Mouse (Mus musculus) embryo, embryonic 11.5 days (tissue): ENCODE data around the gene Nxn.

Experiments used
- DNase-seq: peaks from one replicate; pipeline ENCODE4 v3.0.0-alpha.2; 2012; ENCODE audit warnings: low read depth, low spot score

Nxn gene

GRCm38 (mm10) chr11:76332240-76332639 is 66.7 kb downstream of the Nxn start:
- DNase-seq, result no peak

DNA sequence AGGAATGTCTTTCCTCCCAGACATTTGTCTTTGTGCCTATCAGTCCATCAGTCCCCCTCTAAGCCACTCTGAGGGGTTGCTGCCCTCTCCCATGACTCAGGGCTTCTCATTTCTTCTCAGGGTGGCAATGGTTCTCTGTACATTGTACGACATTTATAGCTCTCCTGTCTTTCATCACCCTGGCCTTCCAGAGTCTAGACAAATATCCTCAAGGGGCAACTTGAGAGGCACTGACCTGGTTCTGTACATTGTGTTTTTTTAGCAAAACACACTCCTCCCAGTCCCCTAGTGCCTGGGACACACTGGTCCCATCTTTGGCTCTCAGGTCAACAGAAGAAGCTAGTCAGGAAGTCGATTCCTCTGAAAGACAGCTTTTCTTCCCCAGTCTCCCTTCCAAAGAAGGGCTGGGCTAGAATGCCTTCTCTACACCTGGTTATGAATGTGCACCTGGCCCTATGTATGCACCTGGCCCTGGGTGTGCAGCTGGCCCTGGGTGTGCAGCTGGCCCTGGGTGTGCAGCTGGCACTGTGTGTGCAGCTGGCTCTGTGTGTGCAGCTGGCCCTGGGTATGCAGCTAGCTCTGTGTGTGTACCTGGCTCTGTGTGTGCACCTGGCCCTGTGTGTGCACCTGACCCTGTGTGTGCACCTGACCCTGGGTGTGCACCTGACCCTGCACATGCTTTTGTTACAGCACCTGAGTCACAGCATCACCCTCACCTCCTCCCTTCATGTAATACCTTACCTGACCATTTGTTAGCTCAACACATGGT is 70.2 kb downstream of the Nxn start:
- DNase-seq, result no peak

- no peak for DNase-seq
Observed at GRCm38 (mm10) chr11:76328084-76328483, 70.9 kb downstream of the Nxn start.

DNA sequence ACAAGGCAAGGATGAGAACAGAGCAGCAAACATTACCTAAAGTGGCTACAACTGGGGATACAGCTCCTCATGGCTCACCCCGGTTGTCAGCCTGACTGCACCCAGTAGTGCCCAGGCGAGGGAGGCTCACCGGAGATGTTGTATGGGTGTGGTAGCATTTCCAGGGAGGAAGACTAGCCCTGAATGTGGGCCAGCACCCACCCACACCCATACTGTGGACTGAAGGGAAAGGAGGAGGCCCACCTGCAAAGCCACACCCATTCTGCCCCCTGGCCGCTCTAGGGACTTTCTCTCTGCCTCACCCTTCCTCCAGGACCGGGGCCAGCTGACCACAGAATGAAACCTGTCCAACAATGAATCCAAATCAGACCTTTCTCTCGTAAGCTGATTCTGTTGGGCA is 72.3 kb downstream of the Nxn start:
- DNase-seq, result no peak

- DNase-seq, result no peak
Observed at GRCm38 (mm10) chr11:76326051-76326450, 72.9 kb downstream of the Nxn start.

DNA sequence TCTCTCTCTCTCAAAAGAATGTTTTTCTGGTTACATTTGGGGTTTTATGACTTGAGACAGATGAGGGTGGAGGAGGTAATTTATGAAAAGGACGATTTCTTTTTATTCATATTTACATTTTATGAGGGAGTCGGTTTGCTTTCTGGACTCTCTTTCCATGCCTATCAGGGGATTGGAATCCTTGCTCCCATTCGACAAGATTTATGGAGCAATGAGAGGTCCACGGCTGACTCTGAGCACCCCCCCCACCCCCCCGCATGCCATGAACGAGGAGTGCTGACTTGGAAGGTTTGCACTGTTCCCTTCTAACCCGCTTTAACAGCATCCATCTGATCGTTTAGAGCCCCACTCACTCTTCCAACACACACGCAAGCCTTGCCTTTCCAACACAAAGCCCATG is 74.1 kb downstream of the Nxn start:
- no peak for DNase-seq

DNA sequence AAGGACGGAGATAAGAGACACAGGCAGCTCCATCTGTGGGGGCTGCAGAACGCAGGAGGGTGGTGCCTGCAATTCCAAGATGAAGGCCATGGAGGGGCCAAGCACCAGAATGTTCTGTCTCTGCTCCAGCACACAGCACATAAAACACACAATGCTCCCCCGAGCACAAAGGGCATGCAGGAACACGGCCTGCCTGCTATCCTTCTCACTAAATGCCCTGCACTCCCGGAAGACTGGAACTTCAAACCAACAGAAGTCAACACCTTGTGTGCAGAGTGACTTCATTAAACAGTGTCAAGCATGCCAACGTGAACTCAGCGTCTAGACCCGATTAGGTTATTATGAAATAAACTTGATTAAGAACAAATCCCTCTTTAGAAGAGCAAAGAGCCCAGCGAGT is 74.7 kb downstream of the Nxn start:
- no peak for DNase-seq

DNA sequence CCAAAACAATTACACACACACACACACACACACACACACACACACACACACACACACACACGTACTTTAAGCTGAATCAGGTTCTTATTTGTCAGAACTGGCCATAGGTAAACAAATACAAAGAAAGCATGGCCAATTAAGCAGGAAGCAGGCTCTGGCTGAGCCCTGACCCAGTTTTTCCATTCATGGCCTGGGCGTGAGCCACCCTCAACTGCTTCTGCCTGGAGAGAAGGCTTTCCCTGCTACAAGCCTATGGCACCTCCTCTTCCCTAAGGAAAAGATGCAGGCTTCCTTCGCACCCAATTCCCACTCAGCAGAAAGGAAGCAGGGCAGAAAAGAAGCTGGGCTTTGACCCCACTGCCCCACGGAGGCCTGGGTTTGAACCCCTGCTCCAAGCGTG is 76.0 kb downstream of the Nxn start:
- DNase-seq, result no peak

GRCm38 (mm10) chr11:76322081-76322480 is 76.9 kb downstream of the Nxn start:
- no peak for DNase-seq

GRCm38 (mm10) chr11:76320475-76320874 is 78.5 kb downstream of the Nxn start:
- DNase-seq, result no peak

- DNase-seq, result no peak
Observed at GRCm38 (mm10) chr11:76319714-76320435, 79.1 kb downstream of the Nxn start.

DNA sequence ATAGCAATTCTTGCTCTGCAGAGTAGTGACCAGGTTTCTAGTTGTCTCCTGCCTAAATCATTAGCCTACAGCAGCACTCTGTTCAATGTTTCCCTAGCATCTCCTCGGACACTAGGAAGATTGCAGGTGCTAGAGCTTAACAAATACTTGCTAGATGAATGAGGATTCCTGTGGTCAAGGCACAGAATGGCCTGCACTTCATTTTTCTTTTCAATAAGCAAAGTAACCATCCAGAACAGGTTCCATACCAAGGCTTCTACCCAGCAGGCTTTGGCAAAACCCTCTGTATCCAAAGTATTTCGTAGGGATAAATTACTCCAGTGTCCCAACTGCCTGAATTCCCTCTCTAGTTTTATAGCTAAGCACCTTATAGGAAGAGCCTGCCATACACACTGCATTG is 81.0 kb downstream of the Nxn start:
- no peak for DNase-seq

- DNase-seq, result no peak
Observed at GRCm38 (mm10) chr11:76315785-76316444, 83.0 kb downstream of the Nxn start.

DNA sequence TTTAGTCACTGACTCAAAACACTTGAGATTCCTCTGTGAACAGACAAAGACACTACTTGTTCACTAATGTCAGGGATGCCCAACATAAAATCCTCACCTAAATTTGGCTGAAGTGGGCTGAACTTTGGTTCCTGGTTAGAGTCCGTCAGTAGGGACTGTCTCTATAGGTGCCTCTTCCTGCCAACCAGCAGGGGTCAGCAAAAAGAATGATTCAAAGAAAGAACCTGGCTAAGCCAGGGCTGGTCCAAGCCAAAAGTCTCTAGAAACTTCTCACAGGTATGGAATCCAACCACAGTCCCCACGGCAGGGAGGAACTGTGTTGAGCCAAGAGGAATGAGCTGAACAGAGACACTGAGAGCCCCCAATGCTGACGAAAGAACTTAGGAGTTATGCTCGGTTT is 84.2 kb downstream of the Nxn start:
- no peak for DNase-seq

DNA sequence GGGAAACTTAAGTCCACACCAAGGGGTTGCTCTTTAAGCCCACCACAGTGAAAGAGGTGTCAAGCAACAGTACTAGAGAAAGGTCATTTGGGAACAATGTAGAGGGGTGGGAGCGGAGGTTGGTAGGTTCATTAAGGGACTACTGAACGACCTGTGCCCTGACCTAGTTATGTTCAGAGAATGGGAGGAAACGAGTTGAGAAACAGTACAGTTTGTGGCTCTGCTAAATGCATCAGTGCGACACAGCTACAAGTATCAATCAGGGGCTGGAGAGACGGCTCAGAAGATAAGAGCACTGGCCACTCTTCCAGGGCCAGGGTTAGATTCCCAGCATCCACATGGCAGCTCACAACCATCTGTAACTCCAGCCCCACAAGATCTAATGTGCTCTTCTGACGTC is 84.8 kb downstream of the Nxn start:
- no peak for DNase-seq

GRCm38 (mm10) chr11:76312805-76313204 is 86.1 kb downstream of the Nxn start:
- no peak for DNase-seq

DNA sequence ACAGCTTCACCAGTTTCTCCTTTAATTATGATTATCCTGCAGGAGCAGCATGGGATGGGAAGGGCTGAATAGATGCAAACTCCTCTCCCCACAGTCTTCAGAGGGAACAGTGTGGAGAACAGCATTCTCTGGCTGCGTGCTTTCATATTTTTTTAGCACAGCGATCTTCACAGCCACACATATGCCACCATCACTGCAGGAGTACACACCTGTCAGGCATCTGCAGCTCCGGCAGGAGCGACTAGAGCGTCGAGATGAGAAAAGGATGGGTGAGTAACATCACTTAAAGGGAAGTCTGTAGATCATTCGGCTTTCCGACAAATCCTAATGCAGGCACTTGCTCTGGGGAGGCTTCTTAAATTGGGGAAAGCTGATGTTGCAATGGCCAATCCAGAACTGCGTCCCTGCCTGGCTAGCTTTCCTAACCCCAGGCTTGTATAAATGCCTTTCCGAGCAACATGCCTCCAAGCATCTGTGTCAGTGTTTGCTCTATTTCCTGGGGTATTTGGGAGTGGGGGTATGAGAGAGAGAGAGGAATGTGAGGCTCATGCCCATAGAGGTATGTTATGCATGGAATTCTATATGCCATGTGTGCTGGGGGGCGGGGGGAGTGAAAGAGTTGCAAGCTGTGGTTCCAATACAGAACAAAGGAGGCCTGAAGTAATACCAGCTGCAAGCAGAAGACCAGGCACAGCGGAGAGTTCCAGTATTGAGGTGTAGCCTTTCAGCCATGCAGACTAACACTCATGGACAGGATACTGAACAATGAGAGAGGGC is 87.5 kb downstream of the Nxn start:
- DNase-seq, result no peak

GRCm38 (mm10) chr11:76309868-76310267 is 89.1 kb downstream of the Nxn start:
- DNase-seq, result no peak

GRCm38 (mm10) chr11:76309072-76309471 is 89.9 kb downstream of the Nxn start:
- no peak for DNase-seq

DNA sequence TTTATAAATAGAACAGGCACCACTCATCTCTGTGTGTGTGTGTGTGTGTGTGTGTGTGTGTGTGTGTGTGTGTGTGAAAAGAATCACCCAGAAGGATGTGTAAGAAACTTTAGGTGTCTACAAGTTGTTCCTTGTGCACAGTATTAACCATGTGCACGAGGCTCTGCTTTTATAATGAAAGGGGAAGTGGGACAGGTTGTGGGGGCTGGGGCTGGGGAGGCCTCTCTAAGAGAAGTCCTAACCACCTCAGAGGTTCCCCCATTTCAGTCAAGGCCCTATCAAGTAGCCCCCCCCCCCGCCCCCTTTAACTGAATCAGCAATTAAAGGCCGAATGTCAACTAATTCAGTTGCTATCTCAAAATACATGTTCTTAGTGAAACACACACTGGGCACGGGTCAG is 92.2 kb downstream of the Nxn start:
- DNase-seq, result no peak

DNA sequence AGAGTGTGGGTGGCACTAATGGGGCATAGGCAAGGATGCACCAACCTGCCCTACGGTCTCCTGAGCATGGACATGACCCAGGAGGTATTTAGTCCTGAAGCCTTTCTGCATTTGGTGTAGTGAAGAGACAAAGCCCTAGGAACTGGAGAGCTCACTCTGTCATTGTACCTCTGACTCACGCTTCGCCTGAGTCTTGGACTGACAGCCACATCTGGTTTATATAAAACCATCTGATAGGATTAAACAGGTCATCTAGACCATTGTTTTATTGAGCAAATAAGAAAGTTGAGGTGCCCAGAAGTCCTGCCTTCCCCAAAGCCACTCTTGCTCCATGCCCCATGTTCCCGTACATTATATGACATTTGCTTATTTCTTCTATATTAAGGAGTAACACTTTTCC is 93.4 kb downstream of the Nxn start:
- no peak for DNase-seq

DNA sequence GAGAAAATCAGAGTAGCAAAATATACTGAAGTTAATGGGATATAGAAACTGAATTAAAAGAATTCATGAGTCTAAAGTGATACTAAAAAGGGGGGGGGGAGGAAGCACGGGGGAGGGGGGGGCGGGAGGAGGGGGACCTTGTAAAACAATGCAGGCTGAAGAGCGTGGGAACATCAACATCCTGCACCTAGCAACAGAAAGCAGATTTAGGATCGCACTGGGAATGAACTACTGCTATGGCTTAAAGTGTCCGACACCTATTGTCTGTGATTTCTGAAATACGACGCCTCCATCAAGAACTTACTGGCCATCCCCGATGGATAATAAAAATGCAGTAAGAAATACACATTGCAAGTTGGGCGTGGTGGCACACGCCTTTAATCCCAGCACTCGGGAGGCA is 95.6 kb downstream of the Nxn start:
- no peak for DNase-seq
